Mouse (Mus musculus) spleen, adult 2 months (tissue): ENCODE data around the gene Banf1.

Experiments
- CTCF ChIP-seq: fragments of 200-500 bp; IDR thresholded peaks from 2 replicates; pipeline ENCODE4 v1.5.1; 2011; ENCODE audit warnings: mild to moderate bottlenecking, inconsistent platforms; ENCODE audit not compliant: insufficient read depth, insufficient read length, insufficient replicate concordance; ENCODE audit errors: extremely low read depth
- POLR2A ChIP-seq: fragments of 200-500 bp; IDR thresholded peaks from 2 replicates; pipeline ENCODE4 v1.6.1; 2011; ENCODE audit warnings: low read depth, low read length, inconsistent platforms

DNA sequence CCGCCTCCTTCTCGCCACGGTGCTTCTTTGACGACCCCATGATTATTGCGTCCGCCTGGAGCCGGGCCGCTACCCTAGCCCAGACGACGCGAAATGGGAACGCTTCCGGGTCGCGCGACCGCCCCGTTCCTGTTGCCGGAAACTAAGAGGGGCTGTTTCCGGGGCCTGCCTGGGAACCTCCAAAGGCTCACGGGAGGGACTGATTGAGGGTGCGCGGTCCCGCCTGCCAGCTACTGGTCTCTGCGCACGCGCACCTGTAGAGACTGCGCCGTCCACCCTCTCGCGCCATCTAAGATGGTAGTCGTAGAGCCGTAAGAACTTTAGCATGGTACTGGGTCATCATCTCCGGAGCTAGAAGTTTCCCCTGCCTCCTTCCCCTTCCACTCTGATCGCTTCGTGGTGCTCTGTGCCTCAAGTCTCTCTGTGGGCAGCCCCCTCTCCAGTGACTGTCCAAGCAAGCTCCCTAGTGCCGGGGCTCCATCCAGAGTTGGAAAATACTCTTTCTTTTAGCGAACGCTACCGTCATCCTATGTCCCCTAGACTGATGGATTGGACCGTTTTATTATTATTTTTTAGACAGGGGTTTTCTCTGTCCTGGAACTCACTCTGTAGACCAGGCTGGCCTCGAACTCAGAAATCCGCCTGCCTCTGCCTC is 21.7 kb upstream of the Banf1 start, which contains the start of gene Sart1:
- no peak for TF ChIP-seq CTCF
- peak; percentile 96 for TF ChIP-seq POLR2A
